Mouse (Mus musculus): Measurements from ENCODE around the gene Bcat1. TPM values are rescaled to one million over a fixed set of nuclear protein-coding genes. Genes with fewer than 3 reads are reported as not detected.

Bcat1 gene
- polyA plus RNA-seq, 1 experiment from 2014 or later = 0.44 TPM

DNA sequence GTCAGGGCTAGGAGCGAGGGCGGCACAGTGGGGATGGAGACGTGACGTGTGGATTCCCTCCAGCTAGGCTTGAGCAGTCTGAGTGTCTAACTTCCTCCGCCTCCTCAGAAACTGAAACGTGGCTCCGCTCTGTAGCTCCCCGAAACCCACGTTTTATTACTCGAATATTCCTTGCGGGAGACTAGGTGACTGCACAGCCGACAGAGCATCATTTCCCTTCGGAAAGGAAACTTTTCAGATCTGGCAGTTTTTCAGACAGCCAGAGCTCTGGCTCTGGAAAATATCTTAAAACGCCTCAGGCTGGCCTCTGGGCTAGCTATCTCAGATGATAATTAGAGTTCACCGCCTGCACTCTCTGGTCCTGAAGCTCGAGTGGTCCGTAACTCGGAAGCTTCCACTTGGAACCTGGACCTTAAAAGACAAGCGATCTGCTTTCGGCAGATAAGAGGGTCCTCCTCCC, 866 bp downstream of the Bcat1 start:
- Histone ChIP-seq H3K9ac (replicated peaks; ENCODE audit: low read depth) (no peak overlapping the region), H3K4me1 (ENCODE audit: insufficient read depth, low read depth, low read length) (peaks cover 8% of the 10 kb centered on the region), H3K9me3 (ENCODE audit: low read length) (no peaks in the 10 kb centered on the region), H3K4me3 (ENCODE audit: low read depth, low read length) (peak overlapping the region; percentile 25), H3K27ac (ENCODE audit: low read length) (no peak overlapping the region), H3K4me2 (replicated peaks; ENCODE audit: low read depth, low read length) (peak overlapping the region; percentile 52), H3K27me3 (replicated peaks; ENCODE audit: insufficient read depth, low read length) (peaks cover 10% of the 10 kb centered on the region), H3K36me3 (ENCODE audit: insufficient read depth, low read length) (no peaks in the 10 kb centered on the region)
- no peak for ATAC-seq
- 1% methylated on average over 20 of the region's 20 CpGs for WGBS
- DNase-seq (ENCODE audit: low spot score) = peak; percentile 42
- no peak for TF ChIP-seq CTCF (IDR thresholded peaks at IDR 0.05)
- TF ChIP-seq EP300 (IDR thresholded peaks at IDR 0.05) = no peak

DNA sequence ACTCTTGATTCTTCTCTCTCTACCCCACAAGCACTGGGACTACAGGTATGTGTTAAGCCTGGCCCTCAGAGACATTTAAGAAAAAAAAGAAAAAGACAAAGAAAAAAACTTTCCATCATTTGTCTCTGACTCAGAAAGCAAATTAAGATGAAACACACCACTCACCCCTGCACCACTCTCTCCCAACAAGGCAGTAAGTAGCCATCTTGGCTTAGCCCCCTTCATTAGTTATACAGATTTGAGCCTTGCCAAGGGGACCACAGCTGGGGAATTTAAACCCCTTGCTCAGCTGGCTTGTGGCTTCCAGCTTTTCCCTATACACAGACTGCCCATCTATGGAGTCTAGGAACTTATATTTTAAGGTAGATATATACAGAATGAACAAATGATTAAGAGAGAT, 1.5 kb downstream of the Bcat1 start:
- no peak for TF ChIP-seq EP300 (IDR thresholded peaks at IDR 0.05)
- TF ChIP-seq CTCF (IDR thresholded peaks at IDR 0.05) = no peak
- H3K36me3 ChIP-seq (ENCODE audit: insufficient read depth, low read length) = no peaks in the 10 kb centered on the region
- peaks cover 8% of the 10 kb centered on the region for H3K4me1 ChIP-seq (ENCODE audit: insufficient read depth, low read depth, low read length)
- no peaks in the 10 kb centered on the region for H3K9me3 ChIP-seq (ENCODE audit: low read length)
- no peak overlapping the region for H3K4me3 ChIP-seq (ENCODE audit: low read depth, low read length)
- H3K9ac ChIP-seq (replicated peaks; ENCODE audit: low read depth) = no peak overlapping the region
- H3K4me2 ChIP-seq (replicated peaks; ENCODE audit: low read depth, low read length) = no peak overlapping the region
- DNase-seq (ENCODE audit: low spot score) (no peak), ATAC-seq (no peak)
- peaks cover 10% of the 10 kb centered on the region for H3K27me3 ChIP-seq (replicated peaks; ENCODE audit: insufficient read depth, low read length)
- H3K27ac ChIP-seq (ENCODE audit: low read length) = no peak overlapping the region

DNA sequence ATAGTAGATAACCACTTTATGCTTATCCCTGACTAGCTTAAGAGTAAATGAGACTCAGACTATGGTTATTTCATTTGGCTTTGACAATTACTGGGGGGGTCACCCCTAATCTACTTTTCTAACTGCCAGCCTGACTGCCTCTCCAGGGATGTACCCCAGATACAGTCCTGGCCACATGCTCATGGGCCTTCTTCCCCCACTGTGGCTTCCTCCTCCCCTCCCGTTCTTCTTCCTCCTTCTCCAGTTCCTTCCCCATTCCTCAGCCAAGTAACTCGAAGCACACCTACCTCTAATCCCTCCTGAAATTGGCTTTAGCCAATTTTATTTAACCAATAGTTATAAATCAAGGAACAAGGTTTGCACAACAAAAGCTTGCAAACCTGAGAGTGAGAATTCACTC, 6.1 kb downstream of the Bcat1 start:
- Histone ChIP-seq H3K27me3 (replicated peaks; ENCODE audit: insufficient read depth, low read length) (no peaks in the 10 kb centered on the region), H3K4me1 (ENCODE audit: insufficient read depth, low read depth, low read length) (no peaks in the 10 kb centered on the region), H3K4me3 (ENCODE audit: low read depth, low read length) (no peak overlapping the region), H3K9ac (replicated peaks; ENCODE audit: low read depth) (no peak overlapping the region), H3K9me3 (ENCODE audit: low read length) (no peaks in the 10 kb centered on the region), H3K27ac (ENCODE audit: low read length) (no peak overlapping the region), H3K4me2 (replicated peaks; ENCODE audit: low read depth, low read length) (no peak overlapping the region), H3K36me3 (ENCODE audit: insufficient read depth, low read length) (no peaks in the 10 kb centered on the region)
- WGBS = 80% methylated on average over 2 of the region's 2 CpGs
- no peak for ATAC-seq
- DNase-seq (ENCODE audit: low spot score) = no peak
- TF ChIP-seq EP300 (IDR thresholded peaks at IDR 0.05) (no peak), CTCF (IDR thresholded peaks at IDR 0.05) (no peak)

DNA sequence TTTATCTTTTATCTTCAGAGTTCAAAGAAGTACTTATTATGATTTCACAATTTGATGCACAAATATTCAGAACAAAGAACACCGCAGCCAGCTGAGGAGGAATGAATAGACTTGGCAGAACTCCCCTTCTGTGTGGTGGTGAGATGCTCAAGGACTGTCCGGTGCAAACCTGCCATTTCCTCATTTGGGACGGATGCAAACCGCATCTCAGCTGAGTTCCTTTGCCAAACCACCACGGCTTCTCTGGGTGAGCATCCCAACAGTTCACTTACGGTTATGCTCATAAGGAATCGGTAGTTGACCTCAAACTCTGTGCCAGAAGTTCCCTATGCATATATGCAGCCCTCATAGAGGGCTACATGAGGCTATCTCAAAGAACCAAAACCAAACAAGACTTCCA, 6.6 kb downstream of the Bcat1 start:
- H3K27ac ChIP-seq (ENCODE audit: low read length) = no peak overlapping the region

DNA sequence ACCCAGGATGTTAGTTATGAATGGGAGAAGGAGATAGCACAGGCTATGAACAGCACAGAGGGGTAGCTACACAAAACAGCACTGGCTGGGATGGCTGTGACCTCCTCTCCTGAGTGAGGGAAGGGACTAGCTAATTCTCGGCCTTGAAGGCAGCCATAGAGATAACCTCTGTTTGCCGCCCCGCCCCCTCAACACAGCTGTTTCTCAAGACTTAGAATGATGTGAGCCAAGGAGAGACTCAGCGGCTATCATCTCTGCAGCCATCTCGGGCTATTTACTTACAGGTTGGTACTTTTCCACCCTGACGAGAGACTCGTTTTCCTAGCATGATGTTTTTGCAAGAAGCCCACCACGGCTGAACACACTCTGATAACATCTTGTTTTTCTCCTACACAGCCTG, 8.3 kb downstream of the Bcat1 start:
- no peaks in the 10 kb centered on the region for H3K36me3 ChIP-seq (ENCODE audit: insufficient read depth, low read length)
- no peak overlapping the region for H3K9ac ChIP-seq (replicated peaks; ENCODE audit: low read depth)
- no peak overlapping the region for H3K4me3 ChIP-seq (ENCODE audit: low read depth, low read length)
- no peaks in the 10 kb centered on the region for H3K27me3 ChIP-seq (replicated peaks; ENCODE audit: insufficient read depth, low read length)
- H3K27ac ChIP-seq (ENCODE audit: low read length) = no peak overlapping the region
- no peak overlapping the region for H3K4me2 ChIP-seq (replicated peaks; ENCODE audit: low read depth, low read length)
- WGBS = 64% methylated on average over 8 of the region's 8 CpGs
- H3K4me1 ChIP-seq (ENCODE audit: insufficient read depth, low read depth, low read length) = no peaks in the 10 kb centered on the region
- ATAC-seq (no peak), DNase-seq (ENCODE audit: low spot score) (no peak)
- H3K9me3 ChIP-seq (ENCODE audit: low read length) = no peaks in the 10 kb centered on the region
- TF ChIP-seq CTCF (IDR thresholded peaks at IDR 0.05) = no peak
- TF ChIP-seq EP300 (IDR thresholded peaks at IDR 0.05) = no peak

More for the DNA sequence above, 6.6 kb downstream of the Bcat1 start:
- no peak for ATAC-seq
- WGBS = 88% methylated on average over 7 of the region's 7 CpGs
- Histone ChIP-seq H3K4me3 (ENCODE audit: low read depth, low read length) (no peak overlapping the region), H3K27me3 (replicated peaks; ENCODE audit: insufficient read depth, low read length) (no peaks in the 10 kb centered on the region), H3K9me3 (ENCODE audit: low read length) (no peaks in the 10 kb centered on the region), H3K4me2 (replicated peaks; ENCODE audit: low read depth, low read length) (no peak overlapping the region), H3K9ac (replicated peaks; ENCODE audit: low read depth) (no peak overlapping the region), H3K4me1 (ENCODE audit: insufficient read depth, low read depth, low read length) (no peaks in the 10 kb centered on the region), H3K36me3 (ENCODE audit: insufficient read depth, low read length) (no peaks in the 10 kb centered on the region)
- no peak for TF ChIP-seq EP300 (IDR thresholded peaks at IDR 0.05)
- no peak for TF ChIP-seq CTCF (IDR thresholded peaks at IDR 0.05)
- DNase-seq (ENCODE audit: low spot score) = no peak

DNA sequence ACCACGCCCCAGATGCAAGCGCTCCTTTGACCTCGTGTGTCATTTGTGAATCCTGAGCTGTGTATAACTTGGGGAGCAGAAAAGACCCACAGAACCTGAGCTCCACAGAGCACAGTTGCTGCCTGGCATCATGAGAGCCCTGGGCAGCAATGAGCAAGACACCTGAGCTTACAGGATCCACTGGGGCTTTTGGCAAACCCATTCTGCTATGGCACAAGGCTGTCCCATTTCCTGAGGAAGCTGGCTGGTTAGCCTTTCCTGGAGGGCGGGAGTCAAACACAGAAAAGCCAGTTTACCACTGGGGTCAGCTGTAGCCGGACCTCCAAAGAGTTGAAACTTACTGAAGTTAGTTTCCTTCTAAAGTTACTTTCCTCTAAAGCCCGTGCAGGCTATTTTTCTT, 9.6 kb downstream of the Bcat1 start:
- no peaks in the 10 kb centered on the region for H3K4me1 ChIP-seq (ENCODE audit: insufficient read depth, low read depth, low read length)
- no peak overlapping the region for H3K4me2 ChIP-seq (replicated peaks; ENCODE audit: low read depth, low read length)
- H3K27me3 ChIP-seq (replicated peaks; ENCODE audit: insufficient read depth, low read length) = no peaks in the 10 kb centered on the region
- H3K9me3 ChIP-seq (ENCODE audit: low read length) = no peaks in the 10 kb centered on the region
- 71% methylated on average over 6 of the region's 6 CpGs for WGBS
- DNase-seq (ENCODE audit: low spot score) (no peak), ATAC-seq (no peak)
- H3K36me3 ChIP-seq (ENCODE audit: insufficient read depth, low read length) = no peaks in the 10 kb centered on the region
- no peak overlapping the region for H3K27ac ChIP-seq (ENCODE audit: low read length)
- H3K4me3 ChIP-seq (ENCODE audit: low read depth, low read length) = no peak overlapping the region
- no peak overlapping the region for H3K9ac ChIP-seq (replicated peaks; ENCODE audit: low read depth)
- no peak for TF ChIP-seq EP300 (IDR thresholded peaks at IDR 0.05)
- TF ChIP-seq CTCF (IDR thresholded peaks at IDR 0.05) = no peak

DNA sequence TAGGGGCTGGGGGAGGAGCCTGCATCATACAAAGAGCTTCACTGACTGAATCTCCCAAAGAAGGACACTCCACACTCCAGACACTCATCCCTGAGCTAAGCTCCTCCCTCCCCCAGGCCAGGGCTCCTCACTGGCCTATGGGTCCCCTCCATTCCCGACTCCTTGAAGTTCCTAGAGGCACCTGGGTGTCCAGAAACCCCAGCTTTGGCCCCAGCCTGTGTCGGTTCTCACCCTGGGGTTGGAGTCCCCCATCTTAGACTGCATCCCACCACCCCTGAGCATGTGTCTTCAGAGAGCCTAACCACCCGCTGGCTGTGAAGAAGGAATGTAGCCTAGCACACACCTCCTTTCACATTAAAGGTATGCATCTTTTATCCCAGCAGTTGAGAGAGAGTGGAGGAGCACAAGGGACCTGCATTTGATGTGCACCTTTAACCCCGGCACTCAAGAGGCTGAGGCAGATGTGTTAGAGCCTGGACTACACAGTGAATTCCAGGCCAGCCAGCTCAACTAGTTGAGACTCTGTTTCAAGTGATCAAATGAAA, 10.6 kb downstream of the Bcat1 start:
- H3K27me3 ChIP-seq (replicated peaks; ENCODE audit: insufficient read depth, low read length) = no peaks in the 10 kb centered on the region

More for the DNA sequence above, 10.6 kb downstream of the Bcat1 start:
- Histone ChIP-seq H3K27ac (ENCODE audit: low read length) (no peak overlapping the region), H3K4me1 (ENCODE audit: insufficient read depth, low read depth, low read length) (no peaks in the 10 kb centered on the region), H3K4me3 (ENCODE audit: low read depth, low read length) (no peak overlapping the region), H3K9ac (replicated peaks; ENCODE audit: low read depth) (no peak overlapping the region), H3K4me2 (replicated peaks; ENCODE audit: low read depth, low read length) (no peak overlapping the region), H3K36me3 (ENCODE audit: insufficient read depth, low read length) (no peaks in the 10 kb centered on the region), H3K9me3 (ENCODE audit: low read length) (no peaks in the 10 kb centered on the region)
- 61% methylated on average over 4 of the region's 4 CpGs for WGBS
- ATAC-seq = no peak
- DNase-seq (ENCODE audit: low spot score) = no peak
- no peak for TF ChIP-seq CTCF (IDR thresholded peaks at IDR 0.05)
- TF ChIP-seq EP300 (IDR thresholded peaks at IDR 0.05) = no peak
